Mouse (Mus musculus) stomach, embryonic 14.5 days (tissue): Measurements from ENCODE around the gene Fbxw8. TPM values are rescaled to one million over a fixed set of nuclear protein-coding genes. Genes with fewer than 3 reads are reported as not detected.

ENCODE experiments used
- ATAC-seq: fragments of 200-750 bp; cut with Nextera tagmentation; 2 replicates; pipeline ENCODE4 v1.8.0; 2017; ENCODE audit warnings: low read depth, moderate TSS enrichment; ENCODE audit not compliant: insufficient number of reproducible peaks, insufficient read depth, low FRiP score
- H3K27ac ChIP-seq: fragments of 300-500 bp; sonication (generic); 2 replicates; pipeline ENCODE4 v1.5.1; 2014; ENCODE audit warnings: mild to moderate bottlenecking, low read length, moderate library complexity, mixed read lengths
- H3K27me3 ChIP-seq: fragments of 300-500 bp; sonication (generic); 2 replicates; pipeline ENCODE4 v1.6.1; 2014; ENCODE audit warnings: low read length, control low read depth, mixed read lengths; ENCODE audit not compliant: control insufficient read depth, insufficient read depth
- H3K36me3 ChIP-seq: fragments of 300-500 bp; sonication (generic); 2 replicates; pipeline ENCODE4 v1.6.1; 2014; ENCODE audit warnings: mild to moderate bottlenecking, control low read depth, low read length, moderate library complexity, mixed read lengths; ENCODE audit not compliant: control insufficient read depth, insufficient read depth
- H3K4me1 ChIP-seq: fragments of 300-500 bp; sonication (generic); 2 replicates; pipeline ENCODE4 v1.6.1; 2014; ENCODE audit warnings: low read length, control low read depth, mixed read lengths; ENCODE audit not compliant: control insufficient read depth, insufficient read depth
- H3K4me2 ChIP-seq: fragments of 300-500 bp; sonication (generic); replicated peaks from 2 replicates; pipeline ENCODE4 v1.6.1; 2014; ENCODE audit warnings: low read depth, low read length, control low read depth
- H3K4me3 ChIP-seq: fragments of 300-500 bp; sonication (generic); 2 replicates; pipeline ENCODE4 v1.5.1; 2014; ENCODE audit warnings: low read depth, low read length, control low read depth
- H3K9ac ChIP-seq: fragments of 300-500 bp; sonication (generic); replicated peaks from 2 replicates; pipeline ENCODE4 v1.6.1; 2014; ENCODE audit warnings: low read depth, mild to moderate bottlenecking, control low read depth, low read length, moderate library complexity, mixed read lengths
- H3K9me3 ChIP-seq: fragments of 300-500 bp; sonication (generic); 2 replicates; pipeline ENCODE4 v1.6.1; 2016; ENCODE audit warnings: low read depth, low read length, control low read depth; ENCODE audit not compliant: control insufficient read depth
- WGBS: fragments of 180-500 bp; shearing (Covaris S2); extraction: QIAGEN DNeasy Blood & Tissue Kit; methylation state at CpG from one replicate; pipeline ENCODE4 v1.1.7; 2014; 5-methylcytosine and 5-hydroxymethylcytosine counted together
- polyA plus RNA-seq: library from polyadenylated mRNA; unstranded; fragments of >200 nt; fragmentation: Nextera tagmentation; extraction: Ambion mirVana; gene quantifications from 2 replicates; pipeline ENCODE4 v1.2.1, GENCODE M21; 2014

Fbxw8 gene
- polyA plus RNA-seq, 1 experiment from 2014 or later = 22.5 TPM

DNA sequence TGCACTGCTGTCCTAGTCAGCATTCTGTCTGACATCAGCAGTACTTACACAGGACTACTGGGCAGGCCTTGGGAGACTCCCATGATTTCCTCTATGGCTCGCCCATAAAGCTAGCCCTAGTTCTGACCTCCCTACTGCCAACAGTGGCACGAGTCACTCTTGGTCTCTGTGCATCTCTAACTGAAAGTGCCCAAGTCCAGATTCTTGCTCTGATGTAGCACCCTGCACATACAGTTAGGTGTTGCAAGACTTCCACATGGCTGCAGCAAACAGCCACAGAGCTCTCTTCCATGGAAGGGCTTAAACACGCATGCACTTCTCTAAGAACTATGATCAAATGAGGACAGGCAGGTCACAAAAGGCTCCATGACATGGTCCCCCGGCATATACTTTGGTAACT is 59.4 kb downstream of the Fbxw8 start:
- H3K9me3 ChIP-seq = no peaks in the 10 kb centered on the region
- no peaks in the 10 kb centered on the region for H3K27me3 ChIP-seq
- peaks cover 7% of the 10 kb centered on the region; the same call in 1 of the 2 replicates for H3K4me1 ChIP-seq
- no peak overlapping the region for H3K9ac ChIP-seq
- H3K36me3 ChIP-seq = peaks cover 32% of the 10 kb centered on the region
- H3K27ac ChIP-seq = no peak overlapping the region
- no peak overlapping the region for H3K4me2 ChIP-seq
- no peak overlapping the region for H3K4me3 ChIP-seq
- WGBS = 87% methylated on average over 4 of the region's 4 CpGs
- no peak for ATAC-seq

DNA sequence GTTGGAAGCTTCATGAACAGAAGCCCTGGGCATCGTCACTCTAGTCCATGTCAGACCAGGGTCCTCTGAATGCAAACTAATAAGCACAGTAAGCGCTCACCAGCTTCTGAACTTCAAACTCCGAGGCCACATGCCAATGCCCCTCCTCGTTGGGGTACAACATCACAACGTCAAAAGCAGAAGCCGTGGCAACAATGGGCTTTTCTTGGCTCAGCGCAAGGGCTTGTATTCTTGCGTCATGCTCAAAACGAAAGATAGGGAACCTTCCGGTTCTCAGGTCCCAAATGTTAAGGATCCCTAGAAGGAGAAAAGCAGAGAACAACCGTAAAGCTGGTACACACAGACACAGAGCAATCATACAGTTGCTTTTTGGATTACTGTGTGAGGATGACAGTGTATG is 59.8 kb downstream of the Fbxw8 start:
- H3K4me1 ChIP-seq = peaks cover 7% of the 10 kb centered on the region; the same call in 1 of the 2 replicates
- no peak overlapping the region for H3K27ac ChIP-seq
- H3K9ac ChIP-seq = no peak overlapping the region
- peaks cover 35% of the 10 kb centered on the region for H3K36me3 ChIP-seq
- ATAC-seq = no peak
- H3K4me2 ChIP-seq = no peak overlapping the region
- H3K4me3 ChIP-seq = no peak overlapping the region
- no peaks in the 10 kb centered on the region for H3K27me3 ChIP-seq
- WGBS = 89% methylated on average over 11 of the region's 11 CpGs
- no peaks in the 10 kb centered on the region for H3K9me3 ChIP-seq

- WGBS = 80% methylated on average over 11 of the region's 11 CpGs
- Histone ChIP-seq H3K27me3 (no peaks in the 10 kb centered on the region), H3K4me2 (no peak overlapping the region), H3K4me1 (no peaks in the 10 kb centered on the region), H3K4me3 (no peak overlapping the region), H3K27ac (no peak overlapping the region), H3K9me3 (no peaks in the 10 kb centered on the region), H3K9ac (no peak overlapping the region), H3K36me3 (peaks cover 39% of the 10 kb centered on the region)
- ATAC-seq = no peak
These were observed 61.8 kb downstream of the Fbxw8 start for GRCm38 (mm10) chr5:118093321-118094035.

DNA sequence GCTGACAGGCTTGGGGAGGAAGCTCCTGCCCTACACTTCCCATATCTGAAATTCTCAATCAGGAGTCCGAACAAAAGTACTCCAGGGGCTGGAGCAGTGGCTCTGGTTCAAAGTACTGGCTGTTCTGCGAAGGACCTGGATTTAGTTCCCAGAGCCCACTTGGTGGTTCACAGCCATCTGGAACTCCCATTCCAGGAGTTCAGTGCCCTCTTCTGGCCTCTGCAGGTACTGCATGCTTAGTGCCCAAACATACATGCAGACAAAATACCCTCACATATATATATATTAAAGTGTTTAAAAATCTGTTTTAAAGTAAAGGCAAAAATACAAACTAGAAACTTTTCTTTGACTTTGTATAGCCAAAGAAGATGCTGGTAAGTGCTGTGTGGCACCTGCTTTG is 64.4 kb downstream of the Fbxw8 start:
- no peak for ATAC-seq
- Histone ChIP-seq H3K4me2 (no peak overlapping the region), H3K4me3 (no peak overlapping the region), H3K9me3 (no peaks in the 10 kb centered on the region), H3K4me1 (peaks cover 5% of the 10 kb centered on the region), H3K36me3 (peaks cover 36% of the 10 kb centered on the region), H3K9ac (no peak overlapping the region), H3K27ac (no peak overlapping the region), H3K27me3 (no peaks in the 10 kb centered on the region)
- 97% methylated on average over 2 of the region's 2 CpGs for WGBS

GRCm38 (mm10) chr5:118090101-118090500 is 65.2 kb downstream of the Fbxw8 start:
- no peak for ATAC-seq
- no peak overlapping the region for H3K27ac ChIP-seq
- no peak overlapping the region for H3K4me3 ChIP-seq
- no peaks in the 10 kb centered on the region for H3K27me3 ChIP-seq
- peaks cover 36% of the 10 kb centered on the region for H3K36me3 ChIP-seq
- peaks cover 5% of the 10 kb centered on the region for H3K4me1 ChIP-seq
- H3K9ac ChIP-seq = no peak overlapping the region
- H3K4me2 ChIP-seq = no peak overlapping the region
- H3K9me3 ChIP-seq = no peaks in the 10 kb centered on the region
- WGBS = 94% methylated on average over 6 of the region's 6 CpGs

DNA sequence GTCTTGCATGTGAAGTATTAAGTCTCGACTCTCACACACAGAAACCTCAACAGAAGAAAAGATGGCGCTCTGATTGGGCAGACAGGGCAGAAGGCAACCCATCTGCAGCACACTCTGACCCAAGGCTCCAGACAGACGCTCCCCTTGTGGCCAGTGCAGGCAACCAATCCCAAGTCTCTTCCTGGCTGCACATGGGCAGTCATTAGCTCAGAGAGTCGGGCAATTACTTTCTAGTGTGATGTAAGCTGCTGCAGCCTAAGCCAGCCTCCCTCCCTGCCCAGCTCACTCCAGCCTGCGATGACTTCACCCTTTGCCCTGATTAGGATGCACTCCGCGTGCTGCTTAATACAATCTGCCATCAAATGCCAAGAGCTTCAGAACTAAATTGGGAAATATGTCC is 66.2 kb downstream of the Fbxw8 start:
- H3K9me3 ChIP-seq = no peaks in the 10 kb centered on the region
- H3K36me3 ChIP-seq = peaks cover 36% of the 10 kb centered on the region
- H3K9ac ChIP-seq = no peak overlapping the region
- peaks cover 8% of the 10 kb centered on the region for H3K4me1 ChIP-seq
- H3K4me2 ChIP-seq = no peak overlapping the region
- 57% methylated on average over 7 of the region's 7 CpGs for WGBS
- peak; percentile 25; the same call in 1 of the 2 replicates for ATAC-seq
- H3K27ac ChIP-seq = no peak overlapping the region
- H3K27me3 ChIP-seq = no peaks in the 10 kb centered on the region
- H3K4me3 ChIP-seq = no peak overlapping the region

DNA sequence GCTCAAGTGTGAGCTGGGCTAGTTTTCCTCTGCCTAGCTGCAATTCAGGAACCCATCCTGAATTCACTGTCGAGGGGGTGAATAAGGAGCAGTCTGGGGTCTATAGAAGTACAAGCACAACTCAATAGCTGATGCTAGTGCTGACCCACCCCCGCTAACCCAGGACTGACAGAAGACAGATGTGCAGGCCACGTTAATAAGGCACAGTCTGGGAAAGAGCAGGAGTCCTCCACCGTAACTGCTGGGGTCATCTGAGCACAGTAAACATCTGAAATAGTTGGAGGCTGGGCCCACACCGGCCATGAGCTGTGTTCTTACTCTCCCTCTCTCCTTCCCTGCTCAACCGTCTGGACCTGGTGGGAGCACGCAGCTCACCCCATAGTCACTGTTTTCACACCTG is 68.3 kb downstream of the Fbxw8 start:
- Histone ChIP-seq H3K4me3 (no peak overlapping the region), H3K27ac (no peak overlapping the region), H3K27me3 (no peaks in the 10 kb centered on the region), H3K4me2 (no peak overlapping the region), H3K36me3 (peaks cover 16% of the 10 kb centered on the region; the same call in 1 of the 2 replicates), H3K4me1 (peaks cover 10% of the 10 kb centered on the region), H3K9me3 (no peaks in the 10 kb centered on the region), H3K9ac (no peak overlapping the region)
- WGBS = 25% methylated on average over 7 of the region's 7 CpGs
- ATAC-seq = no peak

- H3K4me3 ChIP-seq = no peak overlapping the region
- no peak overlapping the region for H3K4me2 ChIP-seq
- no peaks in the 10 kb centered on the region for H3K27me3 ChIP-seq
- H3K36me3 ChIP-seq = peaks cover 2% of the 10 kb centered on the region; the same call in 1 of the 2 replicates
- ATAC-seq = no peak
- no peak overlapping the region for H3K27ac ChIP-seq
- no peak overlapping the region for H3K9ac ChIP-seq
- peaks cover 10% of the 10 kb centered on the region for H3K4me1 ChIP-seq
- no peaks in the 10 kb centered on the region for H3K9me3 ChIP-seq
- WGBS = 81% methylated on average over 7 of the region's 7 CpGs
These were observed 70.0 kb downstream of the Fbxw8 start for GRCm38 (mm10) chr5:118085313-118085712.
